Mouse (Mus musculus): Measurements from ENCODE around the gene Rhox4e. TPM values are rescaled to one million over a fixed set of nuclear protein-coding genes. Genes with fewer than 3 reads are reported as not detected.

Rhox4e gene
- polyA plus RNA-seq, 1 experiment from 2014 or later: not detected

Other genes with a start within 250 kb of the Rhox4e start
- not detected in 2 replicates for gene Rhox3a2, start 177.4 kb upstream of the Rhox4e start, polyA plus RNA-seq (2015; fragmentation: Nextera tagmentation; extraction: Ambion mirVana)
- 2.3 and 6.1 TPM in 2 replicates for gene Rhox4a2, start 166.6 kb upstream of the Rhox4e start, polyA plus RNA-seq (2015; fragmentation: Nextera tagmentation; extraction: Ambion mirVana)
- not detected in 2 replicates for gene Rhox2b, start 145.3 kb upstream of the Rhox4e start, polyA plus RNA-seq (2015; fragmentation: Nextera tagmentation; extraction: Ambion mirVana)
- 0.72 and 2.2 TPM in 2 replicates for gene Rhox4b, start 124.9 kb upstream of the Rhox4e start, polyA plus RNA-seq (2015; fragmentation: Nextera tagmentation; extraction: Ambion mirVana)
- not detected in 2 replicates for gene Rhox2c, start 103.7 kb upstream of the Rhox4e start, polyA plus RNA-seq (2015; fragmentation: Nextera tagmentation; extraction: Ambion mirVana)
- gene Rhox3c, start 98.8 kb upstream of the Rhox4e start, polyA plus RNA-seq (2015; fragmentation: Nextera tagmentation; extraction: Ambion mirVana): not detected in 2 replicates
- gene Rhox4c, start 77.1 kb upstream of the Rhox4e start, polyA plus RNA-seq (2015; fragmentation: Nextera tagmentation; extraction: Ambion mirVana): not detected in 2 replicates
- gene Rhox2d, start 64.0 kb upstream of the Rhox4e start, polyA plus RNA-seq (2015; fragmentation: Nextera tagmentation; extraction: Ambion mirVana): not detected in 2 replicates
- gene Rhox4d, start 43.1 kb upstream of the Rhox4e start, polyA plus RNA-seq (2015; fragmentation: Nextera tagmentation; extraction: Ambion mirVana): not detected in 2 replicates
- gene Rhox2e, start 27.0 kb upstream of the Rhox4e start, polyA plus RNA-seq (2015; fragmentation: Nextera tagmentation; extraction: Ambion mirVana): not detected in 2 replicates
- gene Rhox3e, start 15.4 kb upstream of the Rhox4e start, polyA plus RNA-seq (2015; fragmentation: Nextera tagmentation; extraction: Ambion mirVana): not detected in 2 replicates
- not detected in 2 replicates for gene Rhox2f, start 14.0 kb downstream of the Rhox4e start, polyA plus RNA-seq (2015; fragmentation: Nextera tagmentation; extraction: Ambion mirVana)
- not detected in 2 replicates for gene Rhox3f, start 23.6 kb downstream of the Rhox4e start, polyA plus RNA-seq (2015; fragmentation: Nextera tagmentation; extraction: Ambion mirVana)
- gene Rhox4f, start 50.3 kb downstream of the Rhox4e start, polyA plus RNA-seq (2015; fragmentation: Nextera tagmentation; extraction: Ambion mirVana): not detected in 2 replicates
- gene Rhox3g, start 71.2 kb downstream of the Rhox4e start, polyA plus RNA-seq (2015; fragmentation: Nextera tagmentation; extraction: Ambion mirVana): not detected in 2 replicates
- not detected in 2 replicates for gene Rhox2g, start 86.1 kb downstream of the Rhox4e start, polyA plus RNA-seq (2015; fragmentation: Nextera tagmentation; extraction: Ambion mirVana)
- gene Rhox4g, start 93.9 kb downstream of the Rhox4e start, polyA plus RNA-seq (2015; fragmentation: Nextera tagmentation; extraction: Ambion mirVana): not detected in 2 replicates
- gene Rhox3h, start 111.4 kb downstream of the Rhox4e start, polyA plus RNA-seq (2015; fragmentation: Nextera tagmentation; extraction: Ambion mirVana): not detected in 2 replicates
- not detected in 2 replicates for gene Rhox2h, start 115.9 kb downstream of the Rhox4e start, polyA plus RNA-seq (2015; fragmentation: Nextera tagmentation; extraction: Ambion mirVana)
- gene Rhox5, start 247.4 kb downstream of the Rhox4e start, polyA plus RNA-seq (2015; fragmentation: Nextera tagmentation; extraction: Ambion mirVana): 9.7 and 10.0 TPM in 2 replicates